Mouse (Mus musculus): ENCODE measurements at regions not wholly inside any gene's neighbourhood (a gene's known extent, or its start where the extent isn't known, plus 50 kb on each side); places are given as distances from the start of the nearest gene placed in this dataset.

DNA sequence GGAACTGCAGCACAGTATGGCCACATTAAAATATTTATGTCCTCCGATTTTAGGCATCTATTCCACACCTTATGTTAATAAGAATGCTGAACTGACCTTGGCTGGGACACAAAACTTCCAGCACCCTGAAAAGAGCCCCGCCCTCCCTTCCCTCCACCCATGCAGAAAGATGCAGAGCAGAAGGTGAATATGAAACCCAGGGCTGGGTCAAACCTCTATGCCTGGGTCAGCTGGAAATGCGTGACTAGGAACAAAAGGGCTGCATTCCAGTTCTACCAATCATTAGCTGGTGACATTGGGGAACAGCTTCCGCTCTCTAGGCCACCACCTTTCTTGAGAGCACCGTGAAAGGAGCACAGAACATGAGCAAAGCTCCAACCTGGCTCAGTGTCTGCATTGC is 114.9 kb upstream of the Slc24a5 start:
- peak; percentile 41 to 78 for DNase-seq

DNA sequence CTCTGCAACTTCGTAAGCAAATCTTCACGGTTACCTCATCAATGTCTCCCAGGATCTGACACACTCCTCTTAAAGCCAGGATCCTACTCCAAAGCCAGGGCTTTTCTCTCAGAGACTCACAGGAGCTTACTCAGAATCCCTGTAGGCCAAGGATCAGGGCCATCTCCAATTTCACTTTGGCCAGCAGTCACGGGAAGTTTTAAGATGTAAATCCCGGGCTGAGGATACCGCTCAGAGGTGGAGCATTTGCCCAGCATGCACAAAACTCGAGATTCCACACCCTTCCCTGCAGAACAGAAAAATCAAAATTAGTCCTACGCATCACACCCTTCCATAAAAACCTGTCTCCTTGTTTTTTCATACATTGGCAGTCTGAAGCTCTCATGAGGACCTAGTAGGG is 112.1 kb upstream of the Slc24a5 start:
- DNase-seq: no peak

DNA sequence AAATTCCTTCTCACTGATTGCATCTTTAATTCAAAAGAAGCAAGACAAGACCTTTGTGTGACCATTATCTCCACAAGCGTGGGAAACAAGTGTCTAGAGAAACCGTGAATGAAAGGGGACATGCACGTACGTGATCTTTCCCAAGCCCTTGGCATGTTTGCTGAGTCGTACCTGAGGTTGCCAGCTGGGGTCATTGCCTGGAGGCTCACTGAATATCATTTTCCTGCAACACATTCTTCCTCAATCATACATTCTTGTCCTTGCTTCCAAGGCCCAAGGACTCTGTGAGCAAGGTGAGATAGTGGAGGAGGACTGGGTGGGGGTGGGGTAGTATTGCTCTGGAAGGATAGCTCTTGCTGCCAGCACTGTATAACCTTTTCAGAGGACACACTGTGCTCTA is 108.5 kb upstream of the Slc24a5 start:
- peak; percentile 23 to 65 for DNase-seq

DNA sequence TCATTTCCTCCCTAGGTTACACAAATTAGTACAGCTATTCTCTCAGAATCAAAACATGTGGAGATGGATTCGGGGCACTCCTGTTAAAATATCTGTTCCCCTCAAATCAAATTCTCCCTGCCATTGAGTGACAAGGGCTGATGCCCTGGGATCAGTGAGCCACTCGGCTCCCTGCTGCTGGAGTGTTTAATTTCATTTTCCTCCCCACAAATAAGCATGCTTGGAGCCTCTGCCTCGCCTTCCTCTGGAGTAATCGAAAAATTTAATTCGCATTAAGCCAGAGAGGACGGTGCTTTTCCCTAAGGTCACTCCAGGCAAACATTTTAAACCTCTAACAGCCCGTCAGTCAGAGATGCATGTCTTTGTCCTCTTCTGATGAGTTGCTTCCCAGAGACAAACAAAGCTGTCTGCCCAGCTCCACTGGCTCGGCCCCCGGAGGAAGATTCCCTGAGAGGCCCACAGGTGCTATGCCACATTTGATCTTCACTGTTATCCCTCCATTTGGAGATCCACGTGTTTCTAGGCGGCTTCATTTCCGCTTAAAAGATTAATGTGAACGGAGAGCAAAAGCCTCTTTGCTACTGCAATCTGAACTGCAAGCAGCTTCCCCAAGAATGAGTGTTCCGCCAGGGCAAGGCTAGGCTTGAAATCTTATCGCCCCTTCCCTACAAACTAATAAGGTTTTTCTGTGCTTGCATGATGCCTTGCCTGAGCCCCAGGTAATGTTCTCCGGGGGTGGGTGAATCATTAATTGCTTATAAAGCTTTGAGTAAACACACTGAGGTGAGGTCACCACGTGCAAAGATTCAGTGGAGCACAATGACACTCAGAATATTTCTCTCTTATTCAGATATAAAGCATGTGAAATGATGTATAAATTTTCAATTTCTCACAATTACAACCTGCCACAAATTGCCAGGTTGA is 95.8 kb upstream of the Slc24a5 start:
- DNase-seq: peak; percentile 27 to 60

DNA sequence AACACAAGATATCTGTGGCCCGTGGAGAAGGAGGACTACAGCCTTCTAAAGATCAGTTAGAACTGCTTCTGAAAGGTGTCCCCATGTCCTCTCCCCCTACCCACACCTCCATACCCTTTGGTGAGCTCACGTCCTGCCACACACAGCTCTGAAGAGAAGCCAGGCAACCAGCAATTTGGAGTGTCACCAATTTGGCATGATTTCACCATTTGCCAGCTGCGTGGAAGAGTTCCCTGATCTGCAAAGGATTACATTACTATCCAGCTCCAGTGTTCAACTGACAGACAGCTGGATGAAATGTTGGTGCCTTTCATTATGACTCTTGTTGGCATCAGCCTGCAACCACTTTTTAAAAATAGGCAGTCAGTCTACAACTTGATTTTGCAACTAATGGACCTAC is 92.8 kb upstream of the Slc24a5 start:
- DNase-seq: no peak

DNA sequence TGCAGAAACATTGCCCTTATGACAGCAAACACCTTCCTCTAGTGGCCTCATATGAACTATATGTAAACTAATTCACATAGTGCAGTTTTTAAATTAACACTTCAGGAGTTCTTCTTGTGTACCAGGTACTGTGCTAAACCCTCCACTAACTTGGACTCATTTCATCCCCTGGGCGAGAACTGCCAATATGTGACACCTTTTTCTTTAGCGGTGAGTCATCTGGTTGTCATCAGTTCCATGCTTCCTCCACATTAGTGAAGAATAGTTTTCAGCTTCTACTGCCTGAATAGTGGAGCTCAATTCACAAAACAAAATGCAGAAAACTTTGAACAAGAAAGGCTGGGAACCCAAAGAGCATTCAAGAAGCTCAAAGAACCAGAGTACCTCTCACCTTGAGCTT is 76.9 kb upstream of the Slc24a5 start:
- no peak for DNase-seq

DNA sequence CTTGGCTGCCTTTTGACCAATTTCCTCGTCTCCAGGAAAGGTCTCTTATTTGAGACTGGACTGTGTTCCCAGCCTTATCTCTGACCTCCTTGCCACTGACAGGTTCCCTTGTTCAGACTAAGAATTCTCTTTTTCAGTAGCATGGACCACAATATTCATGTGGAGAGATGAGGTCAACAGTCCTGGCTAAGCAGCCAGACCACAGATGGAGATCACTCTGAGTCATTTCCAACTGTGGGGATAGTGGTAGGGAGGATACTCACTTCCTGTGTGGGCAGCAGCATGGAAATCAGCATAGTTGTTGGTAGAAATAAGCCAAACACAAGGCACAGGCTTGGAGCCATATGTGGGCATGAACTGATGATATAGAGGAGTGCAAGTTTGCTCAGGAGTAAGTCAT is 52.9 kb upstream of the Slc24a5 start:
- DNase-seq: no peak

DNA sequence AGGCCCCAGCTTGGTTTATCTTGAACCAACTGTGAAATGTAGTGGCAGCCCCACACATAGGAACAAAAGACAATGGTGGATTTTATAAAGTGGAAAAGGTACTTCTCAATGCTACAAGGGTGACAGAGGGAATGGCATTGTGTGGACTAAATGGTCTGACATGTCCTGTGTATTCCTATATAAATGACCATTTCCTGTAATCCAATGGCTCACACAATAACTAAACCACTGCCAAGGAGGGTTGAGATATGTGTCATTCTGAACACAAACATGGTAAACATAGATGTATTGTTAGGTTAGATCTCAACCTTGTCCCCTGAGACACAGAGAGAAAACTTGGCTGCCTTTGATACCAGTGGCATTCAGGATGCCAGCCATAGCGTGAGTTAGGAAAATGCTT is 51.0 kb upstream of the Slc24a5 start:
- DNase-seq: no peak

Data from kidney, adult 8-10 months (tissue).